Mouse (Mus musculus) liver, embryonic 14.5 days (tissue): ENCODE data around the gene Gm42417.

Experiments used
- CTCF ChIP-seq: IDR thresholded peaks from 2 replicates; pipeline ENCODE4 v1.5.1; 2016; ENCODE audit warnings: antibody characterized with exemption, low read depth, control low read depth
- EP300 ChIP-seq: IDR thresholded peaks from 2 replicates; pipeline ENCODE4 v1.6.1; 2016; ENCODE audit warnings: antibody characterized with exemption, low read depth

DNA sequence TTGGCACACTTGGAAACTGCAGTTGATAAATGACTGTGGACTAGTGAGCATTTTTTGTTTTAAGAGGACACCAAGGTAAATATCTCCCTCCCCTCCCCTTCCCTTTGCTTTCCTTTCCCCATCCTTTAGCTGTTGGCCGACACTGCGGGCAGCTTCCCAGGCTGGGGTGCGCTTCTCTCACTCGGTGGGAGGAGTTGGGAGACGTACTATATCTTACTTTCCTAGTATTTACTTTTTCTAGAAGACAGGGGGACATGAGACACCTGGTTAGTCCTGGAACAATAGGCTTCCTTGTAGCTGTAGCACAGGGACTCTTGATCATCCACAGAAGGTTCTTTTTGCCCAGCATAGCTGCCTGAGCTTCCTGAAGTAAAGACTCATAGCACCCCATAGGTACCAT, 15.2 kb downstream of the Gm42417 start:
- TF ChIP-seq EP300 (no peak), CTCF (no peak)
